Mouse (Mus musculus): ENCODE data around the gene Gm20449. TPM values are rescaled to one million over a fixed set of nuclear protein-coding genes. Genes with fewer than 3 reads are reported as not detected.

Gm20449 gene
- total RNA-seq, 2 experiments from 2014 or later, result 0.11 to 0.30 TPM

DNA sequence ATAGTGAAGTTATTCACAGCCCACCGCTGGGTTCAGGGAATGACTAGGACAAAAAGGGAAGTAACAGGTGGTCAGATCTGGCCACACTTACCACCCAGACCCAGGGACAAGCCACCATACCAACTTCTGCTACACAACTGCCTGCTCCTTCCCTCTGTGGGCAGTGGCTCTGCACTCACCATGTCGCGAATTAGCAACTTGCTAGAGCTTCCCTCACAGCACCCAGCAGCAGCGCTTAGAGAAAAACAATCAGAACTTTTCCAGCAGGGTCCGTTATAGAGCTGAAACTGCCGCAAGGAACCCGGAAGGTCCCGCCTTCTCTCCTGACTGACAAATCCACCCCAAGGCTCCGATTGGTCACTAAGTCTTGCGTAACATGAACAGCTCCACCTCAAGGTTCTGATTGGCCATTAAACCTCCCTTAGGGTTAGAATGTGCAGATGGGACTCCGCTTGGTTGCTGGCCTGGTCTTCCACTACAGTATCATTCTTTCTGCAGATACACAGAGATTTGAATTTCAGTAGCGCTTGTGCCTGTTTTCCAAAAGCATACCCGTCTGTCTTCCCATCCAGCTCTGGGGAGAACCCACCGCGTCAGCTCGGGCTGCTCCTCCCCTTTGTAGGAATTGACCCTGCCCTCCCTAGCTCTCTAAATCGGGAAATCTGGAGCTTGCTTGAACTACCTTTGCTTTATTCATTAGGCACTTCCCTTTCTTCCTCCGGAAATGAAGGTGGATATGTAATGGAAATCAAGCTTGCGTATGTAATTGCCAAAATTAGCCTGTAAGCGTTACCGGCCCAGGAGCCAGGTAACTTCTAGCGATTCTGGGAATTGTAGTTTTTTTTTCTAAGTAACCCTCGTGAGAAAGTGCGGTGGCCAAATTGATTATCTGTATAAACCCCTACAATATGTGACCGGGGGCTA is 105.9 kb downstream of the Gm20449 start, which contains the start of gene AI987944:
Gene AI987944, minus strand, starts transcription at position 332 of the 924 bp plus-strand sequence.
- TF ChIP-seq CTCF (IDR thresholded peaks at IDR 0.05), result no peak; the same call in 1 of the 2 replicates
- intact Hi-C loops (cut with DNase I), result loop anchor here (1.0 kb wide), 2 partner anchors 106 to 240 kb away; partner anchors contain the start of genes AW146154, Gm20449 and Zfp788
- DNase-seq (ENCODE audit: extremely low spot score in 1 of 2, low spot score in 2 of 2), result peak; percentile 72 to 84
- Histone ChIP-seq H3K4me3 (peak within 1 kb of the TSS; percentile 69), H3K27ac (peak within 1 kb of the TSS; percentile 95)

Other genes with a start within 250 kb of the Gm20449 start
- gene AI987944, start 106.0 kb downstream of the Gm20449 start, total RNA-seq (2021), result 1 to 10 TPM; 9.5 to 9.6 TPM
- under 1 TPM; 0.36 to 0.56 TPM for gene Vmn2r57, start 50.7 kb downstream of the Gm20449 start, total RNA-seq (2021)
- gene AW146154, start 473 bp upstream of the Gm20449 start, total RNA-seq (2021), result 1 to 10 TPM; 8.6 to 8.7 TPM
- not detected for gene Gm6871, start 74.2 kb upstream of the Gm20449 start, total RNA-seq (2021)
- gene 2610021A01Rik, start 99.8 kb upstream of the Gm20449 start, total RNA-seq (2021), result 10 to 100 TPM; 30.4 to 34.1 TPM
- 10 to 100 TPM; 35.1 to 35.6 TPM for gene Zfp788, start 133.8 kb upstream of the Gm20449 start, total RNA-seq (2021)

Data from left cerebral cortex, adult 2 months (tissue).